Mouse (Mus musculus): Measurements from ENCODE around the gene Gm21970.
"Not testable (repeated sequence)": the region's sequence is repeated elsewhere in the genome, so short reads cannot be mapped to it uniquely, and the experiment has no call there.

Gene Gm21970

DNA sequence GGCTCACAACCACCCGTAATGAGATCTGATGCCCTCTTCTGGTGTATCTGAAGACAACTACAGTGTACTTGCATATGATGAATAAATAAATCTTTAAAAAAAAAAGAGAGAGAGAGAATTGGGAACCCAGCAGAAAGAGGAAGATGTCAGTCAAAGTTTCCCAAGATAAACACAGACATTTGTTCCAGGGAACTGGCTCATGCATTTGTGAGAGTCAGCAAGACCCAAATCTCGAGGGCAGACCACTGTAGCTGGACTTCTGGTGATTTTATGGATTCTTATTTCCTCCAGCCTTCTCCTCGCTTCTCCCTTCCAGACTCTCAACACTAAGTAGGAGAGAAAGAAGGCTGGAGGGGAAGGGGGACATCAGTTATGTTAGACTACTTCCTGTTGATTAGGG is 46.6 kb downstream of the Gm21970 start:
- in situ Hi-C loops (cut with MboI, MseI) = no loop called here

DNA sequence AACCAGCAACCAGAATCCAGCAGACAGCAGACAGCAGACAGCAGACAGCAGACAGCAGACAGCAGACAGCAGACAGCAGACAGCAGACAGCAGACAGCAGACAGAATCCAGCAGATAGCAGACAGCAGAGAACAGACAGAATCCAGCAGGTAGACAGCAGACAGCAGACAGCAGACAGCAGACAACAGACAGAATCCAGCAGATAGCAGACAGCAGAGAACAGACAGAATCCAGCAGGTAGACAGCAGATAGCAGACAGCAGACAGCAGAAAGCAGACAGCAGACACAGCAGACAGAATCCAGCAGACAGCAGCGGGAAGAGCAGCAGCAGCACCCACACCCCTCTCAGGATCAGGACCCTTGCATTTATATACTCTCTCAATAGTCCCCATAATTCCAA is 47.1 kb downstream of the Gm21970 start:
- in situ Hi-C loops (cut with MboI, MseI) = not testable (repeated sequence)

GRCm38 (mm10) chr16:91441366-91441765 is 49.8 kb downstream of the Gm21970 start:
- in situ Hi-C loops (cut with MboI, MseI) = no loop called here

GRCm38 (mm10) chr16:91441811-91442240 is 50.3 kb downstream of the Gm21970 start:
- in situ Hi-C loops (cut with MboI, MseI) = no loop called here

DNA sequence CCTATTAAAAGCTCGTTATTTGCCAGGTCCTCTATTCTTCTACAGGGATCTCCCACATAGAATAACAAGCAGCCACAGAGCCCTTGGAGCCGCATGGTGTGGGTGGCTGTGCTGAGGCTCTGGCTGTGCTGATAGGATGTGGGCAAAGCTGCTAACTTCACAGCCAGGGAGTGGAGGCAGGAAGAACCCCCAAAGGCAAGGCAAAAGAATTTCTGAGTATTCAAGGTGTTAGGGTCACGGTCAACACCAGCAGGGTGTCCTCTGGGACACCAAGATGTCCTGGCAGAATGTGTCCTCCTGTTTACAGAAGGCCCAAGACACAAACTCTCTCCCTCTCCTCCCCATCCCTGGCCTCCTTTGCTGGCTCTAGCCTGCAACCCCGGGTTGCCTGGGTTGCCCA is 50.9 kb downstream of the Gm21970 start:
- in situ Hi-C loops (cut with MboI, MseI) = no loop called here

DNA sequence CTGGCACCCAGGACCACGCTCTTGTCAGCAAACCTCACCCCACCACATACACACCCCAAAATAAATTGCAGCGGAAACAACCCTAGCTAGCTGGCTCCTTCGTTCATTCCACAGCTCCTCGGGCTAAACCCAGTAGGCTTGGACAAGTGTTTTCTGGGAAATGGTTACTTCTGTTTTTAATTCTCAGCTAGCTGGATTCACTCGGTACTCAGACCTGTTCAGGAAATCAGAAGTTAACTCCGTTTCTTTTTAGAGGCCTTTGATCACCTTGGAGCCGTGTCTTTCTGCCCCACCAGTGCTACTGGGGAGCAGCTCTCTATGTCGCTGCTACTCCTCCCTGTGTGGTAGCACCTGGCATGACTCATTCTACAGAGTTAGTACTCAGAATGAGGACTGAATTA is 51.7 kb downstream of the Gm21970 start:
- in situ Hi-C loops (cut with MboI, MseI) = no loop called here

DNA sequence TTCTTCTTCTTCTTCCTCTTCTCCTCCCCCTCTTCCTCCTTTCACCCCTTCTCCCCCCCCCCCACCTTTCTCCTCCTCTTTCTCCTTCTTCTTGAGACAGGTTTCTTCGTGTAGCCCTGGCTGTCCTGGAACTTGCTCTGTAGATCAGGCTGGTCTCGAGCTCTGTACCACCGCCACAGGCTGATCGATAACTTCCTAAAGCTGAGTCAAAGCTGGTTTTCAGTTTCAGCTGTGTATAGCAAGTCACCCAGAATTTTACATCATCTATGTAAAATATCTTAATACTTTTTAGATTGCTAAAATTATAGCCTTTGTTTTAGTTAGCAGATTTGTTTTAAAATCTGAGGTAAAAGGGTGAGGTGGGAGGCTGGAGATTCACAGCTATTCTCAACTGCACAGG is 53.3 kb downstream of the Gm21970 start:
- in situ Hi-C loops (cut with MboI, MseI) = no loop called here

DNA sequence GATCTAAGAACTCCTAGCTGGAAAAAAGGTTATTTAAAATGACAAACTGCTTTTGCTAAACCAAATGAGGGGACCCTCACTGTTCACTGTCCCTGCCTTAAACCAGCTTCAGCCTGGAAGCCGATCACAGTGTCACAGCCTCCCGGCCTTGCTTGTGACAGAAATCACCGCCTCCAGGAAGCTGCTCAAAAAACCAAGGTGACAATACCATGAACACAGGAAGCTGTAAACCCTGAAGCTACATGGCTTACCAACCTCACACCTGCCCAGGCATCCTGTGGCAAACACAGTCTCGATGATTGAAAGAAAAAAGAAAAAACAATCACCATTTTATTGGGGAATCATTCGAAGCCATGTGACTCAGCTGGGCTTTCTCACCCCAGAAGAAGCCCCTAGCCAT is 54.0 kb downstream of the Gm21970 start:
- in situ Hi-C loops (cut with MboI, MseI) = no loop called here

DNA sequence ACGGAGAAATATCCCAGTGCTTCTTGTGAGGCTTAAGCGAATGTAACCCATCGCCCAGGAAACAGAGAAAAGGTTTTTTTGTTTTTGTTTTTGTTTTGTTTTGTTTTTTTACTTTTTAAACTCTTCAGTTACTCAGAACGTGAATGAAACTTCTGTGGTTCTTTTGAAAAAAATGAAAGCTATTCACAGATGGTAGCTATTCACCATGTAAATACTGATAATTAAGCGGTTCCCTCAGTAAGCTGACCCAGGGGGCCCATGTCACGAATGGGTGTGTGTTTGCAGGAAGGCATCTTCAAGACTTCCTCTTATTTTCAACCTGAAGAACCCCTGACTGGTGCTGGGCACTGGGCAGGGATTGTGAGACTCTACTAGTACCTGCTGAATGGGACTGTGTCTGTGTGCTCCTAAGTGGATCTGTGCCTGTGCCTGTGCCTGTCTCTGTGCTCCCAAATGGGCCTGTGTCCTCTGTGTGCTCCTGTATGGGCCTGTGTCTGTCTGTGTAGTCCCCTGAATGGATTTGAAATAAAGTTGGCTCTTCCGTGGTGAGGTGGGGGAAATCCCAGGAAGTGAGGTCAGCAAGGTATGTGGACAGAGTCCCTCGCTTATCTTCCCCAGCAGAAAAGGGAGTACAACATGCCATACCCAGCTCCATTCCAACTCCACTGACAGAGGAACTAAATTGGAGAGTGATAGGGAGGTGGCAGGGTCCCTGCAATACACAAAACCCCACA is 55.4 kb downstream of the Gm21970 start:
- in situ Hi-C loops (cut with MboI, MseI) = no loop called here

GRCm38 (mm10) chr16:91447512-91447900 is 56.0 kb downstream of the Gm21970 start:
- in situ Hi-C loops (cut with MboI, MseI) = no loop called here

GRCm38 (mm10) chr16:91448088-91448487 is 56.6 kb downstream of the Gm21970 start:
- in situ Hi-C loops (cut with MboI, MseI) = no loop called here

- in situ Hi-C loops (cut with MboI, MseI) = no loop called here
Measured at GRCm38 (mm10) chr16:91448895-91449294, 57.4 kb downstream of the Gm21970 start.

DNA sequence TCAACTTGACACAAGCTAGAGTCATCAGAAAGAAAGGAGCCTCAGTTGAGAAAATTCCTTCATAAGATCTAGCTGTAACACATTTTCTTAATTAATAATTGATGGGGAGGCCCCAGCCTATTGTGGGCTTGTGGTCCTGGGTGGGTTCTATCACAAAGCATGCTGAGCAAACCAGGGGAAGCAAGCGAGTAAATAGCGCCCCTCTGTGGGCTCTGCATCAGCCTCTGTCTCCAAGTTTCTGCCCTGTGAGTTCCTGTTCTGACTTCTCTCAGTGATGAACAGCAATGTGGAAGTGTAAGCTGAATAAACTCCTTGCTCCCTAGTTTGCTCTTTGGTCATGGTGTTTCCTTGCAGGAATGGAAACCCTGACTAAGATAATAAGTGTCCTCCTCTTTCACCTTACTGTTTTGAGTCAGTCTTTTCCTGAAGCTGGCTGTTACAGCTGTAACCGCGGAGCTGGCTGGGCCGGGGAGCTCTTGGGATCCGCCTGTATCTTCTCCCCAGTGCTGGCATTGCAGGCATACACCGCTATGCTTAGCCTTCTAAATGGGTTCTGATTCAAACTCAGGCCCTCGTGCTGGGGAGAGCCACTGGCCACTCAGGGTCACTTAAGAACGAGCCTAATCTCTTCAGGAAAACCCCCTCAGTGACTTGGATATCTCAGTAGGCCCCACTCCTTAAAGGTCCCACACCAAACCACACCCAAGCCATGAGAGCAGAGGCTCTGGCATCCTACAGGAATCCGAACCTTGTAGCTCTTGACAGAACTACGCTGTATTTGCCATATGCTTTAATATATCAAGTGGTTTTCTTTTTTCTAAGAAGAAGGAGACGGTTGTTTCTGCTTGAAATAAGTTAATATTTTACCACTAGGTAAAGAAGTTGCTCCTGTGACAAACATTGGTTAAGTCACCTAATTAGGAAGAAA is 58.9 kb downstream of the Gm21970 start:
- in situ Hi-C loops (cut with MboI, MseI) = loop anchor here (5.0 kb wide), 1 partner anchor 38 kb away; no protein-coding TSS in a partner anchor

DNA sequence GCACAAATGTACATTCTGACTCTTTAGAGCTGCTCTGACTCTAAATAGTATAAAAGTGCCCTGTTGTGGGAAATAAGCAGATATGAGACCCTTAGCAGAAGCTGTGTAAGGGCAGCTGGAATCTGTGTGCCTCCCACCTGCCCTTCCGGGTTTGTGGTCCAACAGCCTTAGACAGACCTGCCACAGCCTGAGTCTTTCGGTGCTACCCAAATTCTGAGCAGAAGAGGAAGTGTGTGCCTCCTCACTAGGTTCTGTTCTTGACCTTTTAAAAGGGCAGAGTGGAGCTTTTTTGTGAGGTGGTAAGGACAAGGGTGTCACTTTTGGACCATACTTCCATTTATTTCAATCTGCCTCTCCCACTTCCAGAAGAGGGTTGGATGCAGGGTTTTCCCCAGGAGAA is 60.4 kb downstream of the Gm21970 start:
- in situ Hi-C loops (cut with MboI, MseI) = loop anchor here (5.0 kb wide), 1 partner anchor 40 kb away; no protein-coding TSS in a partner anchor

- in situ Hi-C loops (cut with MboI, MseI) = loop anchor here (5.0 kb wide), 1 partner anchor 40 kb away; no protein-coding TSS in a partner anchor
Measured at GRCm38 (mm10) chr16:91452363-91452896, 60.9 kb downstream of the Gm21970 start.

DNA sequence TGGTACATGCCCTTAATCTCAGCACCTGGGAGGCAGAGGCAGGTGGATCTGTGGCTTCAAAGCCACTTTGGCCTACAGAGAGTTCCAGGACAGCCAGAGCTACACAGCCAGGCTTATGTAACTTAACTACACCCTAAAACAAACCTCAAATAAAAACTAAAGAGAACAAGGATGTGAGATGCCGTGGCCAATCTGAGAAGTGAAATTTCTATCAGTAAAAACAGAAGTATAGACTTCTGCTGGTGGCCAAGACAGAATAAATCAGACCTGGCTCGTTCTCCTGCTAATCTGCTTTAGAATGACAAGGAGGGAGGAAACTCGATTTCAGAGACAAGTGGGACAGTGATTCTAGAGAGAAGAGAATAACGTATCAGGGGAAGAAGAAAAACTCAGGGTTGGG is 64.3 kb downstream of the Gm21970 start:
- in situ Hi-C loops (cut with MboI, MseI) = no loop called here

- in situ Hi-C loops (cut with MboI, MseI) = no loop called here
Measured at GRCm38 (mm10) chr16:91458301-91458746, 66.8 kb downstream of the Gm21970 start.

DNA sequence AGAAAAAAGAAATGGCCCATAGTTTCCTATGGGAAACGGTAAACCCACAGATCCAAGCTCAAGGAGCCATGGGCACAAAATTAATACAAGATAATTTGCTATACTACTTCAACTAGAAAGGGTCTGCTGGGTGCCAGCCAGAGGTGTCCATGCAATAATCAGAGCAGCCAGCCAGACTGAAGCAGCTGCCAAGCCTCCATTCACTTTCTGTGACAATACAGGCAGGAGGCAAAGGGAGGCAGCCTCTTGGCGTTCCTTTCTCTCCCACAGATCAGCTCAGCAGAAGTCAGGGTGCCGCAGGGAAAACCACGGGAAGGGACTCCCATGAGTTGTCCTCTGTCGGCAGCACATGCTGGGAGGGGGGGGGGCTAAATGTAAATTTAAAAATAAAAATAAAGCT is 67.5 kb downstream of the Gm21970 start:
- in situ Hi-C loops (cut with MboI, MseI) = no loop called here

DNA sequence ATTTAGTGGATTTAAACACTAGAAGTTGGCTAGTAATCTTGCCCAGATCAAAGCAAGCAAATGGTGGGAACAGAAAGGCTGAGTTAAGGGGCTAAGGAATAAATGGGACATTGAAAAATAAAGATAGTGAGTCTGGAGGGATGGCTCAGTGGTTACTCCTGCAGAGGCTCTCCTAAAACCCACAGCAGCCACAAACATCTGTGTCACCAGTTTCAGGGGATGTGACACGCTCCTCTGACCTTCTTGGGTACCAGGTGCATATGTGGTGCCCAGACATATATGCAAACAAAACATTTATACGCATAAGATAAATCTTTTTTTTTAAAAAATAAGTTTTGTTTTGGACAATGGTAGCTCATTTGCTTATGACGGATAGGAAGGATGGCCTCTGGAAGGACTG is 67.9 kb downstream of the Gm21970 start:
- in situ Hi-C loops (cut with MboI, MseI) = no loop called here

DNA sequence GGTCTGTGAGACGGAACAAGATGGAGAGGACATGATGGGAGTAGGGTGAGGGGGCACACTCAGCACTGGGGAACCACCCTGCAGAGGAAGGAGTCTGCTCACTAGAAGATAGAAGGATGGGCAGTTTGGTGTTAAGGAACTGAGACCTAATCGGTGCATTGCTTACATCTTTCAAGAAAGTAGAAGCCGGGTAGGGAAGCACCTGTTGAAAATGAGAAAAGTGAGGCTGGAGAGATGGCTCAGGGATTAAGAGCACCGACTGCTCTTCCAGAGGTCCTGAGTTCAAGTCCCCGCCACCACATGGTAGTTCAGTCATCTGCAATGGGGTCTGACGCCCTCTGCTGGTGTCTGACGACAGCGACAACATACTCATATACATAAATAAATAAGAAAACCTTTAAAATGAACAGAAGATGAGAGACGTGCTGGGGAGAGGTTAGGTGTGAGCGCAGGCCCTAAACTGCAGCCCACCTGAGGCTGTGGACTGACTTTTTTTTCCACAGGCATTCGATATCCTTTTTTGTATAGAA is 68.4 kb downstream of the Gm21970 start:
- in situ Hi-C loops (cut with MboI, MseI) = no loop called here

GRCm38 (mm10) chr16:91461066-91461638 is 69.6 kb downstream of the Gm21970 start:
- in situ Hi-C loops (cut with MboI, MseI) = no loop called here

DNA sequence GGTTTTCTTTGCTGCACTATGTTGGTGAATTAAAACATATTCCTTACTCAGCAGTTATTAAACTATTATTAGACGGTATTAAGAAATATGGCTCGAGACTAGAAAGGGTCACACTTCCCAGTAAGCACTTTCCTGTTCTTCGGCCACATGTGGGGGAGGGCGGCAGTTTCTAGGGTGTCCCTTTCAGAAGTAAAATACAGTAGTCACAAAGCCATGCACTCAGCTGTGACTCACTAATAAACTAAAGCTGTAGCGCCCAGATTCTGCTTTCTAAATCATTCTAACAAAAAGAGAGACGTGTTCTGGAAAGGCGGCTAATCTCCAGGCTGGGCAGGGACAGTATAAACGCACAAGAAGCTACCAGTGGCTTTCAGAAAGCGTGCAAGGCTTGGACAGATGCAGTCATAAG is 70.3 kb downstream of the Gm21970 start:
- in situ Hi-C loops (cut with MboI, MseI) = no loop called here
